ENCODE assay signal across 7 mouse cellular contexts in genomic region chr9:44582390-44582789, GRCm38 (mm10).
DNase-seq lines count a peak whose midpoint lies in the region; ATAC-seq lines count a peak whose summit lies in the region.

No protein-coding gene starts in this region.

- peak; percentile 23 to 26 for DNase-seq in CD8-positive naive resting alpha-beta T cell, adult 2 months (ENCODE audit: low read depth in 2 of 2, low spot score in 2 of 2)
- DNase-seq in c-Kit-positive CD71-negative TER-119-negative erythroid progenitor cells, embryonic 14.5 days (ENCODE audit: low read depth) = peak; percentile 61
- DNase-seq in lung, postnatal 10 days = peak; percentile 38
- peak; percentile 67 to 71 for DNase-seq in spleen, adult 18-20 months
- DNase-seq in retina, postnatal 1 day = no peak
- no peak for DNase-seq in right cerebral cortex, postnatal 36 days (ENCODE audit: low spot score in 2 of 2)

- ATAC-seq in frontal cortex, adult (ENCODE audit: low TSS enrichment) = no peak

Comparison
In these comparisons a context has a peak if more than half of its experiments do, and no peak if none do; other contexts are left out.
1. DNase-seq: peak in CD8-positive naive resting alpha-beta T cell, adult 2 months (2 of 2), c-Kit-positive CD71-negative TER-119-negative erythroid progenitor cells, embryonic 14.5 days (single experiment), lung, postnatal 10 days (single experiment) and spleen, adult 18-20 months (2 of 2); none in retina, postnatal 1 day (single experiment) and right cerebral cortex, postnatal 36 days (0 of 2).